Mouse (Mus musculus): ENCODE results near the gene Efcc1. TPM values are rescaled to one million over a fixed set of nuclear protein-coding genes. Genes with fewer than 3 reads are reported as not detected.

Gene Efcc1
- polyA plus RNA-seq, 1 experiment from 2014 or later, result 0.76 TPM

DNA sequence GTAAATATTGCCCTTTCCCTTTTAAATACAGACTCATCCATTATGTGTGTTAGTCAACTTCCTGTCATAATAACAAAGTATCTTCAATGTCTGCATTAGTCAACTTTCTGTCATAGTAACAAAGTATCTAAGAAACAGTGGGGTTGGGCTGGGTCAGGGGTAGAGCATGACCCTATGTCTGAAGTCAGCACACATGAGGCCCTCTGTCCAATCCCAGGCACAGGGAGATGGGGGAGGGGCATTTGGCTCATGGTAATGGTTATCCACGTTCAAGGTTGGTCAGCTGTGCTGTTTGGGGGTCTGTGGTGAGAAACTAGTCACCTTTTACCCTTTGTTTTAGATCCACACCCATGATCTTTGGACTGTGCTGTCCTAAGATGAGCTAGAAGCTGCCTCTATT lies 14.6 kb downstream of the Efcc1 start:
- H3K27ac ChIP-seq (replicated peaks in 1 of 2; ENCODE audit: control insufficient read depth in 1 of 2, insufficient read depth in 1 of 2, low read depth in 2 of 2, low read length in 2 of 2), result no peak overlapping the region
- no peaks in the 10 kb centered on the region for H3K36me3 ChIP-seq (ENCODE audit: control insufficient read depth, insufficient read depth, low read length)
- H3K9me3 ChIP-seq (ENCODE audit: control insufficient read depth, low read length), result no peaks in the 10 kb centered on the region
- no peak for ATAC-seq (ENCODE audit: insufficient number of reproducible peaks, insufficient read depth, low FRiP score, low read depth)
- no peak overlapping the region for H3K9ac ChIP-seq (ENCODE audit: low read length)
- no peaks in the 10 kb centered on the region for H3K27me3 ChIP-seq (ENCODE audit: control insufficient read depth, insufficient read depth, low read length)
- WGBS, result 39% methylated on average over 1 of the region's 1 CpGs
- H3K4me2 ChIP-seq (ENCODE audit: low read length), result no peak overlapping the region
- H3K4me3 ChIP-seq (ENCODE audit: control insufficient read depth in 1 of 2, insufficient read depth in 1 of 2, low read depth in 1 of 2, low read length in 2 of 2), result no peak overlapping the region
- H3K4me1 ChIP-seq (ENCODE audit: control insufficient read depth in 2 of 2, insufficient read depth in 2 of 2, low read length in 2 of 2), result peaks cover 3 to 9% of the 10 kb centered on the region in 2 experiments; a peak in 2 of 4 replicates

DNA sequence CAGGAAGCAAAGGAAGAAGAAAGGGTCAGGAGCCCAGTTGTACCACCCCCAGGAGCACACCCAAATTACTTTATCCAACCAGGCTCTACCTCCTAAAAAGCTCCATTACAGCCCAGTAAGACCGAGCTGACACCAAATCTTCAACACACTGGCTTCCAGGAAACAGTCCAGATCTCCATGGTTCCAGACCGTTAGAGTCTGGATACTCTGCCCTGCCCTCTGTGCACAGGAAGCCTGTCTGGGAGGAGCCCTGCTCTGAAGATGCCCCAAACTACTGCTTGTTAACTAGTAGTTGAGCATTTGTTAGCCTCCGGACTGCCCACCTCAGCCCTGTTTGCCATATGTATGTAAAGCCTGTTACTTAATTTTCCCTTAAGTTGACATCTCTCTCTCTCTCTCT lies 15.4 kb downstream of the Efcc1 start:
- H3K36me3 ChIP-seq (ENCODE audit: control insufficient read depth, insufficient read depth, low read length), result no peaks in the 10 kb centered on the region
- H3K9me3 ChIP-seq (ENCODE audit: control insufficient read depth, low read length), result no peaks in the 10 kb centered on the region
- peaks cover 2 to 6% of the 10 kb centered on the region in 2 experiments; a peak in 1 of 4 replicates for H3K4me1 ChIP-seq (ENCODE audit: control insufficient read depth in 2 of 2, insufficient read depth in 2 of 2, low read length in 2 of 2)
- H3K4me2 ChIP-seq (ENCODE audit: low read length), result no peak overlapping the region
- WGBS, result 53% methylated on average over 3 of the region's 3 CpGs
- no peak overlapping the region for H3K9ac ChIP-seq (ENCODE audit: low read length)
- no peak overlapping the region for H3K27ac ChIP-seq (replicated peaks in 1 of 2; ENCODE audit: control insufficient read depth in 1 of 2, insufficient read depth in 1 of 2, low read depth in 2 of 2, low read length in 2 of 2)
- H3K4me3 ChIP-seq (ENCODE audit: control insufficient read depth in 1 of 2, insufficient read depth in 1 of 2, low read depth in 1 of 2, low read length in 2 of 2), result no peak overlapping the region
- no peak for ATAC-seq (ENCODE audit: insufficient number of reproducible peaks, insufficient read depth, low FRiP score, low read depth)
- H3K27me3 ChIP-seq (ENCODE audit: control insufficient read depth, insufficient read depth, low read length), result no peaks in the 10 kb centered on the region

DNA sequence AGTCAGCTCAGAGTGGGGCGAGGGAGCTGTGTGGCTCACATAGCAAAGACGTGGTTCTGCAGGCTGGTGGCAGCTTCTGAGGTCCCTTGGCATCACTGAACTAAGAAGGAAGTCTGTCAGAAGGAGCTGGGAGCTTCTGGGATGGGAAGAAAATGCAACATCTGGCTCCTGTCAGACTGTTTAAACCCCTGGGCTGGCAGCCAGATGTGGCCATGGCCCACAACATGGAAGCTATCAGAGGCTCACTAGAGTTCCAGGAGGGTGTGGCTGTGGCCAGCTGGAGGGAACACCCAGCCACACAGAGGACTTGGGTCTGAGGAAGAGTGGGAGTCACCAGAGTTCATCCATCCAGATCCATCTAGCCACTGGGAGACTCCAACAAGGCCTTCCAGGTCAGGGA lies 16.2 kb downstream of the Efcc1 start:
- no peak overlapping the region for H3K4me2 ChIP-seq (ENCODE audit: low read length)
- H3K27me3 ChIP-seq (ENCODE audit: control insufficient read depth, insufficient read depth, low read length), result no peaks in the 10 kb centered on the region
- no peaks in the 10 kb centered on the region for H3K9me3 ChIP-seq (ENCODE audit: control insufficient read depth, low read length)
- H3K4me1 ChIP-seq (ENCODE audit: control insufficient read depth in 2 of 2, insufficient read depth in 2 of 2, low read length in 2 of 2), result peaks cover 2 to 6% of the 10 kb centered on the region in 2 experiments; a peak in 1 of 4 replicates
- WGBS, result 58% methylated on average over 2 of the region's 2 CpGs
- no peak overlapping the region for H3K9ac ChIP-seq (ENCODE audit: low read length)
- no peak overlapping the region for H3K27ac ChIP-seq (replicated peaks in 1 of 2; ENCODE audit: control insufficient read depth in 1 of 2, insufficient read depth in 1 of 2, low read depth in 2 of 2, low read length in 2 of 2)
- no peaks in the 10 kb centered on the region for H3K36me3 ChIP-seq (ENCODE audit: control insufficient read depth, insufficient read depth, low read length)
- ATAC-seq (ENCODE audit: insufficient number of reproducible peaks, insufficient read depth, low FRiP score, low read depth), result no peak
- no peak overlapping the region for H3K4me3 ChIP-seq (ENCODE audit: control insufficient read depth in 1 of 2, insufficient read depth in 1 of 2, low read depth in 1 of 2, low read length in 2 of 2)

DNA sequence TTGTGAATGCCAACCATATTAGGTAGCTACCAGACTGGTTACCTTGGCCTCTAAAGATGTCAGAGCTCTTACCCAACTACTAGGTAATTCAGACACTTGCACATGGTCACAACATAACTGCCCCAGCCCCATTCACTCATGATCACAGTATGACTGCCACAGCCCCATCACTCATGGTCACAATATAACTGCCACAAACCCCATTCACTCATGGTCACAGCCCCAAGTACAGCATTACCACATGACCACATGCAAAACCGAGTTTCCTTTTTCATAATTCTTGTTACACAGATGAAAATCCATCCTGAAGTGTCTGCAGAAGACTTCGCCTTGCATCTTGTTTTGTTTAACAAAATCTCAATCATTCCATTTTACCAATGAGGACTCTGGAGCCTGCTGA lies 17.4 kb downstream of the Efcc1 start:
- H3K9me3 ChIP-seq (ENCODE audit: control insufficient read depth, low read length), result no peaks in the 10 kb centered on the region
- no peaks in the 10 kb centered on the region for H3K27me3 ChIP-seq (ENCODE audit: control insufficient read depth, insufficient read depth, low read length)
- no peak overlapping the region for H3K27ac ChIP-seq (replicated peaks in 1 of 2; ENCODE audit: control insufficient read depth in 1 of 2, insufficient read depth in 1 of 2, low read depth in 2 of 2, low read length in 2 of 2)
- no peak overlapping the region for H3K9ac ChIP-seq (ENCODE audit: low read length)
- no peak overlapping the region for H3K4me2 ChIP-seq (ENCODE audit: low read length)
- H3K36me3 ChIP-seq (ENCODE audit: control insufficient read depth, insufficient read depth, low read length), result no peaks in the 10 kb centered on the region
- H3K4me1 ChIP-seq (ENCODE audit: control insufficient read depth in 2 of 2, insufficient read depth in 2 of 2, low read length in 2 of 2), result peaks cover 2 to 6% of the 10 kb centered on the region in 2 experiments; a peak in 1 of 4 replicates
- no peak overlapping the region for H3K4me3 ChIP-seq (ENCODE audit: control insufficient read depth in 1 of 2, insufficient read depth in 1 of 2, low read depth in 1 of 2, low read length in 2 of 2)
- 82% methylated on average over 2 of the region's 2 CpGs for WGBS
- no peak for ATAC-seq (ENCODE audit: insufficient number of reproducible peaks, insufficient read depth, low FRiP score, low read depth)

DNA sequence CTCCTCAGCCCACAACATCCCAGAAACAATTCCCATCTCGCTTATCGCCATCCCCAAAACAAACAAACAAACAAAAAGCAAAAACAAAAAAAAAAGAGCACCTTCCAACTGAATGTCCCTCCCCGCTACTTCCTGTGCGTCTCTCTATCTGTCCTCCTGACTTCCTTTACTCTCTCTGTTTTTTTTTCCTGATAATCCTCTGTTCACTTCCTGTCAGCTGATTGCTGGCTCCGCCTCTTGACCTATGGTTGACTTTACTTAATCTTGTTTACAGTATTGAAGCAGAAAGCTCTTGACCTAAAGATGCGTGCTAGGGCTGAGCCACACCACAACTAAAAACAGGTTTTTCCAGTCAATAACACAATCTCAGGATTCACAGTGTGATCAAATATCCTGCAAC lies 17.9 kb downstream of the Efcc1 start:
- Histone ChIP-seq H3K27ac (replicated peaks in 1 of 2; ENCODE audit: control insufficient read depth in 1 of 2, insufficient read depth in 1 of 2, low read depth in 2 of 2, low read length in 2 of 2) (no peak overlapping the region), H3K4me3 (ENCODE audit: control insufficient read depth in 1 of 2, insufficient read depth in 1 of 2, low read depth in 1 of 2, low read length in 2 of 2) (no peak overlapping the region), H3K9ac (ENCODE audit: low read length) (no peak overlapping the region), H3K4me2 (ENCODE audit: low read length) (no peak overlapping the region), H3K9me3 (ENCODE audit: control insufficient read depth, low read length) (no peaks in the 10 kb centered on the region), H3K36me3 (ENCODE audit: control insufficient read depth, insufficient read depth, low read length) (no peaks in the 10 kb centered on the region), H3K4me1 (ENCODE audit: control insufficient read depth in 2 of 2, insufficient read depth in 2 of 2, low read length in 2 of 2) (peaks cover 2 to 6% of the 10 kb centered on the region in 2 experiments; a peak in 1 of 4 replicates), H3K27me3 (ENCODE audit: control insufficient read depth, insufficient read depth, low read length) (no peaks in the 10 kb centered on the region)
- no peak for ATAC-seq (ENCODE audit: insufficient number of reproducible peaks, insufficient read depth, low FRiP score, low read depth)
- WGBS, result 67% methylated on average over 6 of the region's 6 CpGs

DNA sequence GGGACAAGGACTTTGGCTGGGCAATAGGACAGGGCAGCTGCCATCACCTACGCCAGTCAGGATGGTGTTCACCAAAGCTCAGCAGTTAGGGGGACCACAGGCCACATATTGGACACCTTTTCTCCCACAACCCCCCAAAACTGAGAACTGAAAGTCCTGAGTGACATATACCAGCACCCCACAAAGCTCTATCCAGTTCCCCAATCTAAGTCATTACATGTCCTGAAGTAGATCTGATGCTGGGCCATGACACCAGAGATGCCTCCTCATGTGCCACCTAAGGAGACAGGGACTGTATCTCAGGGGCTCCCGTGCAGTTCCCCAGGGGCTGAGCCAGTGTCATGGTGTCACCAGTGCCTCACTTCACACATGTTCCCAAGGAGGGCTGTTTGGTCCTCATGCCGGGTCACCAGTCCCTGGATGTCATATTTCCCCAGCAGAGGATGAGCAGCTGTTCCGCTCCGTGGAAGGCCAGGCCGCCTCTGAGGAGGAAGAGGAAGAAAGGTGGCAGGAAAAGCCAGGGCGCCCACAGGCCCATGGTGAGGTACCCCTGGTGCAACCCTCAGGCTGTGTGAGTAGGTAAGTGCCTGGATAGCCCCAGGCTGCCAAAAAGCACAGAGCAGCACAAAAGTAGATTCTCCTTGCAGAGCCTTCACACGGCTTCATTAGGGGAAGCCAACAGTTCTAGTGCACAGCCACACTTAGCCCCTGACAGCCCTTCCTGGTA lies 19.7 kb downstream of the Efcc1 start:
- no peak overlapping the region for H3K4me3 ChIP-seq (ENCODE audit: control insufficient read depth in 1 of 2, insufficient read depth in 1 of 2, low read depth in 1 of 2, low read length in 2 of 2)
- WGBS, result 77% methylated on average over 8 of the region's 8 CpGs
- no peaks in the 10 kb centered on the region for H3K36me3 ChIP-seq (ENCODE audit: control insufficient read depth, insufficient read depth, low read length)
- no peaks in the 10 kb centered on the region for H3K27me3 ChIP-seq (ENCODE audit: control insufficient read depth, insufficient read depth, low read length)
- H3K27ac ChIP-seq (replicated peaks in 1 of 2; ENCODE audit: control insufficient read depth in 1 of 2, insufficient read depth in 1 of 2, low read depth in 2 of 2, low read length in 2 of 2), result no peak overlapping the region
- no peak overlapping the region for H3K9ac ChIP-seq (ENCODE audit: low read length)
- no peak for ATAC-seq (ENCODE audit: insufficient number of reproducible peaks, insufficient read depth, low FRiP score, low read depth)
- H3K4me2 ChIP-seq (ENCODE audit: low read length), result no peak overlapping the region
- H3K4me1 ChIP-seq (ENCODE audit: control insufficient read depth in 2 of 2, insufficient read depth in 2 of 2, low read length in 2 of 2), result peaks cover 2 to 6% of the 10 kb centered on the region in 2 experiments; a peak in 1 of 4 replicates
- no peaks in the 10 kb centered on the region for H3K9me3 ChIP-seq (ENCODE audit: control insufficient read depth, low read length)

DNA sequence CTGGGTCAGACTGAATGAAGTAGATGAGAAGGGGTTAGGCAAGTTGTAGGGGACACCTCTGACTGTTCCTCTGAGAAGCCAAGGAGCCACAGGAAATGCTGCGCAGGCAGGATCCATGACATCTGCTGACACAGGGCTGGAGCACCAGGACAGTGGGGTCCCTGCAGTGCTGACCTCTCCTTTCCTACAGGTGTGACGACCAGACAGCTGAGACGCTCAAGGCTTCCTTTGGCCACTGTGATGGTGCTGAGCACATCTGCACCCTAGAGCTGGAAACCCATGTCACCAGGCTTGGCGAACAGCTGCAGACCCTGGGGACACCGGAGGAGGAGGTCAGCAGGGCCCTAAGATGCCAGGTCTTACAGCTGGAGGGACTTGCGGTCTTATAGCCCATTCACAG lies 20.9 kb downstream of the Efcc1 start:
- Histone ChIP-seq H3K27me3 (ENCODE audit: control insufficient read depth, insufficient read depth, low read length) (no peaks in the 10 kb centered on the region), H3K4me3 (ENCODE audit: control insufficient read depth in 1 of 2, insufficient read depth in 1 of 2, low read depth in 1 of 2, low read length in 2 of 2) (no peak overlapping the region), H3K4me1 (ENCODE audit: control insufficient read depth in 2 of 2, insufficient read depth in 2 of 2, low read length in 2 of 2) (peaks cover 2 to 6% of the 10 kb centered on the region in 2 experiments; a peak in 1 of 4 replicates), H3K9ac (ENCODE audit: low read length) (no peak overlapping the region), H3K4me2 (ENCODE audit: low read length) (no peak overlapping the region), H3K27ac (replicated peaks in 1 of 2; ENCODE audit: control insufficient read depth in 1 of 2, insufficient read depth in 1 of 2, low read depth in 2 of 2, low read length in 2 of 2) (no peak overlapping the region), H3K36me3 (ENCODE audit: control insufficient read depth, insufficient read depth, low read length) (no peaks in the 10 kb centered on the region), H3K9me3 (ENCODE audit: control insufficient read depth, low read length) (no peaks in the 10 kb centered on the region)
- no peak for ATAC-seq (ENCODE audit: insufficient number of reproducible peaks, insufficient read depth, low FRiP score, low read depth)
- 87% methylated on average over 6 of the region's 6 CpGs for WGBS

DNA sequence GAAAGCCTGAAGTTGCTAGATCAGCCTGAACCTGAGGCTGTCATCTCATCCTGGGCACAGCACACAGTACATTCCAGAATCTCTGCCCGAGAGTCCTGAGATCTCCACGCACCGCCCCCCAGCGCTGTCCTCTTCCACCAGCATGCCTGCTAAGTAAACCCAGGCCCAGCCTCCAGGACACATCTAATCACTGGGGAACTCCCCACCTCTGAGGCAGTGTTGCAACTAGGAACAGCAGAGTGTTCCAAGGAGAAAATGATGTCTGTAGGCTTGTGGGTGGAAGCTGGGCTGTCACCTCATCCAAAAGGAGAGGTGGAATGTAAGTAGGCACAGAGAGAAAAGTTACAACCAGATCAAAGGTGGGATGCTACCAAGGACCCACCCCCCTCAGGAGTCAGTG lies 24.5 kb downstream of the Efcc1 start:
- no peak for ATAC-seq (ENCODE audit: insufficient number of reproducible peaks, insufficient read depth, low FRiP score, low read depth)
- WGBS, result 77% methylated on average over 4 of the region's 4 CpGs
- H3K9ac ChIP-seq (ENCODE audit: low read length), result no peak overlapping the region
- H3K4me3 ChIP-seq (ENCODE audit: control insufficient read depth in 1 of 2, insufficient read depth in 1 of 2, low read depth in 1 of 2, low read length in 2 of 2), result no peak overlapping the region
- no peak overlapping the region for H3K27ac ChIP-seq (replicated peaks in 1 of 2; ENCODE audit: control insufficient read depth in 1 of 2, insufficient read depth in 1 of 2, low read depth in 2 of 2, low read length in 2 of 2)
- H3K4me1 ChIP-seq (ENCODE audit: control insufficient read depth in 2 of 2, insufficient read depth in 2 of 2, low read length in 2 of 2), result no peaks in the 10 kb centered on the region
- no peaks in the 10 kb centered on the region for H3K27me3 ChIP-seq (ENCODE audit: control insufficient read depth, insufficient read depth, low read length)
- H3K9me3 ChIP-seq (ENCODE audit: control insufficient read depth, low read length), result no peaks in the 10 kb centered on the region
- H3K4me2 ChIP-seq (ENCODE audit: low read length), result no peak overlapping the region
- H3K36me3 ChIP-seq (ENCODE audit: control insufficient read depth, insufficient read depth, low read length), result no peaks in the 10 kb centered on the region
